Mouse (Mus musculus) cerebellum, postnatal 10 days (tissue): ENCODE measurements around the gene Ikzf4.
"Not testable (repeated sequence)": the region's sequence is repeated elsewhere in the genome, so short reads cannot be mapped to it uniquely, and the experiment has no call there.

Experiments
- DNase-seq, 2 experiments: peaks; one replicate each; pipeline ENCODE4 v3.0.0; 2021; ENCODE audit warnings: mixed read lengths in 2 of 2

Gene Ikzf4

GRCm38 (mm10) chr10:128639999-128640398 is 5.8 kb downstream of the Ikzf4 start:
- no peak for DNase-seq

GRCm38 (mm10) chr10:128637011-128637410 is 8.8 kb downstream of the Ikzf4 start:
- DNase-seq: no peak

GRCm38 (mm10) chr10:128636561-128636960 is 9.2 kb downstream of the Ikzf4 start:
- no peak for DNase-seq

GRCm38 (mm10) chr10:128635697-128636096 is 10.1 kb downstream of the Ikzf4 start:
- no peak for DNase-seq

- no peak for DNase-seq
These were observed 14.2 kb downstream of the Ikzf4 start for GRCm38 (mm10) chr10:128631571-128631970.

- not testable (repeated sequence) for DNase-seq
These were observed 15.5 kb downstream of the Ikzf4 start for GRCm38 (mm10) chr10:128630306-128630705.

- DNase-seq: no peak
These were observed 16.0 kb downstream of the Ikzf4 start for GRCm38 (mm10) chr10:128629746-128630145.

- peak; percentile 36 to 42 for DNase-seq
These were observed 18.1 kb downstream of the Ikzf4 start for GRCm38 (mm10) chr10:128627398-128628317.

GRCm38 (mm10) chr10:128626311-128627310 is 19.2 kb downstream of the Ikzf4 start, which contains the start of gene Rps26:
TSS of gene Rps26 (minus strand) at chr10:128626747.
- DNase-seq: peak; percentile 93 to 96

GRCm38 (mm10) chr10:128625287-128625894 is 20.4 kb downstream of the Ikzf4 start:
- DNase-seq: no peak

GRCm38 (mm10) chr10:128623106-128623613 is 22.6 kb downstream of the Ikzf4 start:
- DNase-seq: not testable (repeated sequence)

GRCm38 (mm10) chr10:128622702-128623101 is 23.1 kb downstream of the Ikzf4 start:
- no peak for DNase-seq

- no peak for DNase-seq
These were observed 23.7 kb downstream of the Ikzf4 start for GRCm38 (mm10) chr10:128621986-128622520.

GRCm38 (mm10) chr10:128620241-128620640 is 25.6 kb downstream of the Ikzf4 start:
- DNase-seq: no peak

GRCm38 (mm10) chr10:128619148-128619547 is 26.6 kb downstream of the Ikzf4 start:
- DNase-seq: not testable (repeated sequence)

- no peak for DNase-seq
These were observed 27.2 kb downstream of the Ikzf4 start for GRCm38 (mm10) chr10:128618570-128618969.

GRCm38 (mm10) chr10:128615798-128616448 is 29.9 kb downstream of the Ikzf4 start:
- not testable (repeated sequence) for DNase-seq

- no peak for DNase-seq
These were observed 30.9 kb downstream of the Ikzf4 start for GRCm38 (mm10) chr10:128614934-128615333.

- not testable (repeated sequence) for DNase-seq
These were observed 32.0 kb downstream of the Ikzf4 start for GRCm38 (mm10) chr10:128613820-128614219.

GRCm38 (mm10) chr10:128613154-128613440 is 32.7 kb downstream of the Ikzf4 start:
- DNase-seq: no peak

- DNase-seq: peak; percentile 87 to 88
These were observed 33.2 kb downstream of the Ikzf4 start for GRCm38 (mm10) chr10:128612433-128613153.
